Mouse (Mus musculus) lung, embryonic 14.5 days (tissue): ENCODE results near the gene Hmgn2. TPM values are rescaled to one million over a fixed set of nuclear protein-coding genes. Genes with fewer than 3 reads are reported as not detected.
"Not testable (repeated sequence)": the region's sequence is repeated elsewhere in the genome, so short reads cannot be mapped to it uniquely, and the experiment has no call there.

Experiments used
- ATAC-seq: fragments of 200-750 bp; cut with Nextera tagmentation; 2 replicates; pipeline ENCODE4 v1.8.0; 2017; ENCODE audit warnings: mild to moderate bottlenecking, moderate TSS enrichment, moderate library complexity; ENCODE audit not compliant: insufficient read depth
- DNase-seq: peaks from one replicate; pipeline ENCODE4 v3.0.0-alpha.2; 2015
- H3K27ac ChIP-seq: fragments of 300-500 bp; sonication (generic); 2 replicates; pipeline ENCODE4 v1.5.1; 2014; ENCODE audit warnings: low read depth, mild to moderate bottlenecking, moderate library complexity
- H3K27me3 ChIP-seq: fragments of 300-500 bp; sonication (generic); 2 replicates; pipeline ENCODE4 v1.6.1; 2014; ENCODE audit warnings: low read length, control low read depth; ENCODE audit not compliant: insufficient read depth
- H3K36me3 ChIP-seq: fragments of 300-500 bp; sonication (generic); 2 replicates; pipeline ENCODE4 v1.6.1; 2014; ENCODE audit warnings: control low read depth; ENCODE audit not compliant: insufficient read depth
- H3K4me1 ChIP-seq: fragments of 300-500 bp; sonication (generic); 2 replicates; pipeline ENCODE4 v1.6.1; 2014; ENCODE audit warnings: antibody characterized with exemption, control low read depth; ENCODE audit not compliant: insufficient read depth
- H3K4me2 ChIP-seq: fragments of 300-500 bp; sonication (generic); 2 replicates; pipeline ENCODE4 v1.6.1; 2014; ENCODE audit warnings: mild to moderate bottlenecking
- H3K4me3 ChIP-seq: fragments of 300-500 bp; sonication (generic); 2 replicates; pipeline ENCODE4 v1.5.1; 2014; ENCODE audit warnings: low read depth, low read length
- H3K9ac ChIP-seq: fragments of 300-500 bp; sonication (generic); 2 replicates; pipeline ENCODE4 v1.6.1; 2014
- H3K9me3 ChIP-seq: fragments of 300-500 bp; sonication (generic); 2 replicates; pipeline ENCODE4 v1.6.1; 2016; ENCODE audit warnings: low read depth, low read length, control low read depth
- CTCF ChIP-seq: IDR thresholded peaks from 2 replicates; pipeline ENCODE4 v1.5.1; 2016; ENCODE audit warnings: antibody characterized with exemption, low read depth
- WGBS: fragments of 180-500 bp; shearing (Covaris S2); extraction: QIAGEN DNeasy Blood & Tissue Kit; methylation state at CpG from one replicate; pipeline ENCODE4 v1.1.7; 2014; 5-methylcytosine and 5-hydroxymethylcytosine counted together
- polyA plus RNA-seq: library from polyadenylated mRNA; unstranded; fragments of >200 nt; fragmentation: Nextera tagmentation; extraction: Ambion mirVana; gene quantifications from 2 replicates; pipeline ENCODE4 v1.2.1, GENCODE M21; 2014

Hmgn2 gene
- polyA plus RNA-seq, 1 experiment from 2014 or later = 3,363 TPM

DNA sequence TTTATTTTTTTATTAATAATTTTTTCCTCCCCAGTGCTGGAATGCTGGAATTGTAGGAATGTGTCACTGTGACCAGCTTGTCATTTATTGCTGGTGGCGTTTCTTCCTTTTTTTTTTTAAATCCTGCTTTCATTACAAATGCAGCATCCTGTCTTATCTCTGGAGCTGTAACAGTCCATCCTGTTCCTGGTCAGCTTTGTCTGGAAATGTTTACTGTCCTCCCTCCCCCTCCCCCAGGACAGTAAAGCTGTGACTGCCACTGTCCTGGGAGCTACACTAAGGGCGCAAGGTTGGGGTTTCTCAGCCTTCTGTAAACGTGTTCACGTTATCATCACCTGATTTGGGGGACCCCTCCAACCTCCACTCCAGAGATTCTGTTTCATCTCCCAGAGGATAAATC is 43.2 kb downstream of the Hmgn2 start:
- no peak for DNase-seq
- no peak for TF ChIP-seq CTCF
- Histone ChIP-seq H3K4me2 (no peak overlapping the region), H3K4me1 (no peaks in the 10 kb centered on the region), H3K9ac (no peak overlapping the region), H3K36me3 (no peaks in the 10 kb centered on the region), H3K9me3 (no peaks in the 10 kb centered on the region), H3K27ac (no peak overlapping the region), H3K4me3 (no peak overlapping the region), H3K27me3 (no peaks in the 10 kb centered on the region)
- ATAC-seq = no peak
- 44% methylated on average over 4 of the region's 4 CpGs for WGBS

DNA sequence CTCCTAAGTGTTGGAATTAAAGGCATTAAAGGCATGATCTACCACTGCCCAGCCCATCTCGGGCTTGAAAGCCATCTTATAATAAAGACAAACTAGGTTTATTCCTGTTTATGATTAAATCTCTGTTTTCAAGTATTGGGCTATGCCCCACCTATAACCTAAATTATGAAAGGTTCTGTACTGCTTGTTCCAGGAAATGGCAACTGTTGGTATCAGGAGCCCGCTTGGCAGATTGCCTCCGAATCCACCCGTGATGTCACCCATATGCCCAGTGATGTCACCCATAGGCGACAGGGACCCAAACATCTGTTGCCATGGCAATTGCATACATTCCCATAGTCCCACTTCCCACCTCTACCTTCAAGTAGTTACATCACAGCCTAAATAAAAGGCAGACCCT is 44.7 kb downstream of the Hmgn2 start:
- Histone ChIP-seq H3K27ac (no peak overlapping the region), H3K4me3 (no peak overlapping the region), H3K4me1 (no peaks in the 10 kb centered on the region), H3K4me2 (no peak overlapping the region), H3K9me3 (no peaks in the 10 kb centered on the region), H3K36me3 (no peaks in the 10 kb centered on the region), H3K9ac (no peak overlapping the region), H3K27me3 (no peaks in the 10 kb centered on the region)
- no peak for TF ChIP-seq CTCF
- 84% methylated on average over 5 of the region's 5 CpGs for WGBS
- ATAC-seq (no peak), DNase-seq (no peak)

DNA sequence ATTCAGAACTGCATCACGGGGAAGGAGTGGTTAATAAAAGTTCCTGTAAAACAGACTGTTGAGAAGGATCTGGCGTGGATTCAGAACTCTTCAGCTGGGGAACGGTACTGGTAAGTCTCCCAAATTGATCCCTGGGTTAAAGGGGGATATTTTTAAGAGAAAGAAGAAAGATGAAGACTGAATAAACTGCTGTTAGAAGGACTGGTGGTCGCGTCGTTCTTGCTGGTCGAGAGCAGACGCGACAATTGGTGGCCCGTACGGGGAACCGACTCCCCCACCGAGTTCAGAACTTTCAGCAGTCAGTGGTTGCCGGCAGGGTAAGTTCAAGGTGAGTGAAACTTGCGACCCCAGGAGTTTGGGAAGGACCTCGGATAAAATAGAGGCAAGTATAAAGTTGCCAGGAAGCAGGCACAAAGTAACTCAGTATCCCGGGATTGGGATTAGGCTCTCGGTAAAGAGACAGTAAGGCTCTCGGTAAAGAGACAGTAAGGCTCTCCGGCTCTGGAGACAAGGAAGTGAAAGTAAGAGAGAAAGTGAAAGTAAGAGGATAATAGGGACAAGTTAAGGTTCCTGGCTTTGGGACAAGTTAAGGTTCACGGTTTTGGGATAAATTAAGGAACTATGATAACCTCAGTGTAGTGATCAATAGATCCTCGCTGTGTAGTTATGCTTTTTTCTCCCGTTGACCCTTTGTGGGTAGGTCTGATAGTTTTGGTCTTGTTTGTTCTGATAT is 50.2 kb downstream of the Hmgn2 start:
- ATAC-seq = not testable (repeated sequence)

More for the DNA sequence above, 50.2 kb downstream of the Hmgn2 start:
- DNase-seq, H3K36me3 ChIP-seq, H3K4me2 ChIP-seq, H3K4me3 ChIP-seq, H3K27ac ChIP-seq, H3K27me3 ChIP-seq, H3K4me1 ChIP-seq, H3K9me3 ChIP-seq, H3K9ac ChIP-seq: not testable (repeated sequence)
- 86% methylated on average over 15 of the region's 23 CpGs for WGBS

Other genes with a start within 250 kb of the Hmgn2 start
- gene Arid1a, start 211.9 kb downstream of the Hmgn2 start, polyA plus RNA-seq = 40.1 and 44.7 TPM in 2 replicates
- gene Rps6ka1, start 80.9 kb downstream of the Hmgn2 start, polyA plus RNA-seq = 46.2 and 49.5 TPM in 2 replicates
- 43.7 and 45.6 TPM in 2 replicates for gene Dhdds, start 32.3 kb upstream of the Hmgn2 start, polyA plus RNA-seq
- not detected in 2 replicates for gene Lin28a, start 50.2 kb upstream of the Hmgn2 start, polyA plus RNA-seq
- not detected in 2 replicates for gene Zfp683, start 85.2 kb upstream of the Hmgn2 start, polyA plus RNA-seq
- 2.9 and 4.0 TPM in 2 replicates for gene Crybg2, start 92.2 kb upstream of the Hmgn2 start, polyA plus RNA-seq
- 13.1 and 14.2 TPM in 2 replicates for gene Cd52, start 126.4 kb upstream of the Hmgn2 start, polyA plus RNA-seq
- gene Ubxn11, start 133.9 kb upstream of the Hmgn2 start, polyA plus RNA-seq = 6.8 and 7.8 TPM in 2 replicates
- gene Sh3bgrl3, start 160.1 kb upstream of the Hmgn2 start, polyA plus RNA-seq = 384 and 400 TPM in 2 replicates
- 35.7 and 37.9 TPM in 2 replicates for gene Cep85, start 218.5 kb upstream of the Hmgn2 start, polyA plus RNA-seq
- not detected in 2 replicates for gene Gm7534, start 234.4 kb upstream of the Hmgn2 start, polyA plus RNA-seq